Mouse (Mus musculus): ENCODE results near the gene Ceacam16. TPM values are rescaled to one million over a fixed set of nuclear protein-coding genes. Genes with fewer than 3 reads are reported as not detected.

Gene Ceacam16
- total RNA-seq, 2 experiments from 2014 or later, result not detected

- intact Hi-C loops (cut with DNase I), result no loop called here
- DNase-seq, result no peak
Observed at GRCm38 (mm10) chr7:19818440-19818839, 42.7 kb downstream of the Ceacam16 start.

- intact Hi-C loops (cut with DNase I), result no loop called here
- peak; percentile 72 to 77 for DNase-seq
Observed at GRCm38 (mm10) chr7:19817382-19818105, 43.6 kb downstream of the Ceacam16 start.

GRCm38 (mm10) chr7:19816224-19816771, 44.8 kb downstream of the Ceacam16 start:
- intact Hi-C loops (cut with DNase I), result no loop called here
- peak; percentile 91 to 92 for DNase-seq

- DNase-seq, result no peak
- intact Hi-C loops (cut with DNase I), result no loop called here
Observed at GRCm38 (mm10) chr7:19815296-19816223, 45.5 kb downstream of the Ceacam16 start.

- intact Hi-C loops (cut with DNase I), result loop anchor here (1.0 kb wide), 1 partner anchor 9 kb away; no protein-coding TSS in a partner anchor
- DNase-seq, result no peak
Observed at GRCm38 (mm10) chr7:19813579-19814122, 47.4 kb downstream of the Ceacam16 start.

GRCm38 (mm10) chr7:19813161-19813560, 47.9 kb downstream of the Ceacam16 start:
- intact Hi-C loops (cut with DNase I), result no loop called here
- no peak for DNase-seq

- intact Hi-C loops (cut with DNase I), result no loop called here
- DNase-seq, result peak; percentile 59 to 69
Observed at GRCm38 (mm10) chr7:19811114-19811513, 50.0 kb downstream of the Ceacam16 start.

- intact Hi-C loops (cut with DNase I), result no loop called here
Observed at GRCm38 (mm10) chr7:19809369-19809768, 51.7 kb downstream of the Ceacam16 start.

GRCm38 (mm10) chr7:19806356-19806969, 54.6 kb downstream of the Ceacam16 start:
- DNase-seq, result no peak
- intact Hi-C loops (cut with DNase I), result no loop called here

More at GRCm38 (mm10) chr7:19809369-19809768, 51.7 kb downstream of the Ceacam16 start:
- DNase-seq, result peak; percentile 46 to 48

GRCm38 (mm10) chr7:19802995-19803394, 58.1 kb downstream of the Ceacam16 start:
- intact Hi-C loops (cut with DNase I), result loop anchor here (1.0 kb wide), 2 partner anchors 40 to 69 kb away; no protein-coding TSS in a partner anchor
- DNase-seq, result peak; percentile 82 to 92

Other genes with a start within 250 kb of the Ceacam16 start
- 10 to 100 TPM in 1 of 2 experiments, 1 to 10 TPM in 1; 9.4 to 12.0 TPM for gene Relb, start 231.9 kb downstream of the Ceacam16 start, total RNA-seq (2021)
- 100 to 1,000 TPM in 1 of 2 experiments, 10 to 100 TPM in 1; 95.2 to 102 TPM for gene Clptm1, start 196.3 kb downstream of the Ceacam16 start, total RNA-seq (2021)
- under 1 TPM in 1 of 2 experiments, not detected in 1; 0.60 TPM for gene Apoc2, start 183.4 kb downstream of the Ceacam16 start, total RNA-seq (2021)
- not detected for gene Gm44805, start 179.9 kb downstream of the Ceacam16 start, total RNA-seq (2021)
- not detected for gene Apoc4, start 179.8 kb downstream of the Ceacam16 start, total RNA-seq (2021)
- 10 to 100 TPM in 1 of 2 experiments, 1 to 10 TPM in 1; 5.2 to 14.7 TPM for gene Apoc1, start 168.6 kb downstream of the Ceacam16 start, total RNA-seq (2021)
- gene Apoe, start 162.1 kb downstream of the Ceacam16 start, total RNA-seq (2021), result 100 to 1,000 TPM; 268 to 276 TPM
- 100 to 1,000 TPM; 129 to 131 TPM for gene Tomm40, start 145.9 kb downstream of the Ceacam16 start, total RNA-seq (2021)
- 10 to 100 TPM; 43.1 to 45.2 TPM for gene Nectin2, start 110.8 kb downstream of the Ceacam16 start, total RNA-seq (2021)
- 100 to 1,000 TPM; 299 to 317 TPM for gene Bcam, start 90.3 kb downstream of the Ceacam16 start, total RNA-seq (2021)
- gene Cblc, start 64.5 kb downstream of the Ceacam16 start, total RNA-seq (2021), result under 1 TPM in 1 of 2 experiments, not detected in 1; 0.50 TPM
- gene Bcl3, start 38.5 kb downstream of the Ceacam16 start, total RNA-seq (2021), result 1 to 10 TPM; 5.6 to 5.7 TPM
- not detected for gene Gm19345, start 9.3 kb downstream of the Ceacam16 start, total RNA-seq (2021)
- not detected for gene Ceacam19, start 26.7 kb upstream of the Ceacam16 start, total RNA-seq (2021)
- gene Pvr, start 59.9 kb upstream of the Ceacam16 start, total RNA-seq (2021), result 10 to 100 TPM; 21.2 to 23.1 TPM
- 1 to 10 TPM; 1.4 to 3.6 TPM for gene Igsf23, start 89.5 kb upstream of the Ceacam16 start, total RNA-seq (2021)
- gene Ceacam20, start 104.1 kb upstream of the Ceacam16 start, total RNA-seq (2021), result not detected
- gene Nlrp9b, start 130.2 kb upstream of the Ceacam16 start, total RNA-seq (2021), result not detected
- not detected for gene Vmn1r91, start 238.4 kb upstream of the Ceacam16 start, total RNA-seq (2021)